Mouse (Mus musculus) thymus, adult 2 months (tissue): ENCODE measurements around the gene Msantd1.

Experiments
- CTCF ChIP-seq: fragments of 200-500 bp; IDR thresholded peaks from 2 replicates; pipeline ENCODE4 v1.5.1; 2012; ENCODE audit warnings: mild to moderate bottlenecking, control low read depth, low read length, moderate library complexity, borderline replicate concordance; ENCODE audit not compliant: control insufficient read depth, poor library complexity, insufficient read depth; ENCODE audit errors: extremely low read depth
- POLR2A ChIP-seq: fragments of 200-500 bp; IDR thresholded peaks from 2 replicates; pipeline ENCODE4 v1.6.1; 2012; ENCODE audit warnings: mild to moderate bottlenecking, low read length, control low read depth, moderate library complexity; ENCODE audit not compliant: control insufficient read depth, poor library complexity, insufficient read depth; ENCODE audit errors: extremely low read depth

GRCm38 (mm10) chr5:34922531-34922930 lies 14.7 kb downstream of the Msantd1 start:
- TF ChIP-seq CTCF: no peak
- no peak for TF ChIP-seq POLR2A
